Mouse (Mus musculus) C2C12 (cell line): ENCODE data around the gene Plekhd1. TPM values are rescaled to one million over a fixed set of nuclear protein-coding genes. Genes with fewer than 3 reads are reported as not detected.

ENCODE experiments used
- H3K27me3 ChIP-seq: one replicate; pipeline ENCODE4 v1.6.1; 2011; ENCODE audit not compliant: control insufficient read depth, insufficient read depth, insufficient read length
- H3K36me3 ChIP-seq: one replicate; pipeline ENCODE4 v1.6.1; 2011; ENCODE audit not compliant: control insufficient read depth, insufficient read depth
- H3K4me3 ChIP-seq: one replicate; pipeline ENCODE4 v1.5.1; 2011; ENCODE audit warnings: mild to moderate bottlenecking, control low read depth; ENCODE audit not compliant: poor library complexity, insufficient read depth, severe bottlenecking
- H3K79me2 ChIP-seq: one replicate; pipeline ENCODE4 v1.6.1; 2011; ENCODE audit not compliant: control insufficient read depth, insufficient read depth
- H3K79me3 ChIP-seq: one replicate; pipeline ENCODE4 v1.6.1; 2011; ENCODE audit warnings: low read depth, control low read depth
- H3ac ChIP-seq: one replicate; pipeline ENCODE3; 2011; ENCODE audit warnings: low read depth; ENCODE audit not compliant: control insufficient read depth, insufficient read length
- CEBPB ChIP-seq: IDR thresholded peaks from one replicate; pipeline ENCODE4 v1.6.1; 2011; ENCODE audit warnings: low read depth, mild to moderate bottlenecking, control low read depth, moderate library complexity
- CTCF ChIP-seq: IDR thresholded peaks from one replicate; pipeline ENCODE4 v1.5.1; 2011; ENCODE audit not compliant: control insufficient read depth, insufficient read depth, insufficient read length
- FOSL1 ChIP-seq: IDR thresholded peaks from one replicate; pipeline ENCODE4 v1.8.0; 2011; ENCODE audit warnings: mild to moderate bottlenecking, low read length; ENCODE audit not compliant: poor library complexity, insufficient read depth, severe bottlenecking
- MAX ChIP-seq: IDR thresholded peaks from one replicate; pipeline ENCODE4 v1.6.1; 2011; ENCODE audit warnings: mild to moderate bottlenecking, control low read depth
- MYOD1 ChIP-seq: IDR thresholded peaks from one replicate; pipeline ENCODE4 v1.6.1; 2011; ENCODE audit warnings: low read depth; ENCODE audit not compliant: control insufficient read depth, insufficient read length
- MYOG ChIP-seq: IDR thresholded peaks from one replicate; pipeline ENCODE4 v1.6.1; 2011; ENCODE audit not compliant: control insufficient read depth, insufficient read length; ENCODE audit errors: extremely low read depth
- USF1 ChIP-seq: IDR thresholded peaks from one replicate; pipeline ENCODE4 v1.6.1; 2011; ENCODE audit warnings: low read depth, mild to moderate bottlenecking, control low read depth, moderate library complexity
- polyA plus RNA-seq: library from polyadenylated mRNA; unstranded; fragments of >200 nt; fragmentation: generic; extraction: Trizol; gene quantifications from one replicate; pipeline ENCODE4 v1.2.1, GENCODE M21; 2012; ENCODE audit warnings: missing spikeins

Gene Plekhd1
- polyA plus RNA-seq, 1 experiment: 0.01 TPM

DNA sequence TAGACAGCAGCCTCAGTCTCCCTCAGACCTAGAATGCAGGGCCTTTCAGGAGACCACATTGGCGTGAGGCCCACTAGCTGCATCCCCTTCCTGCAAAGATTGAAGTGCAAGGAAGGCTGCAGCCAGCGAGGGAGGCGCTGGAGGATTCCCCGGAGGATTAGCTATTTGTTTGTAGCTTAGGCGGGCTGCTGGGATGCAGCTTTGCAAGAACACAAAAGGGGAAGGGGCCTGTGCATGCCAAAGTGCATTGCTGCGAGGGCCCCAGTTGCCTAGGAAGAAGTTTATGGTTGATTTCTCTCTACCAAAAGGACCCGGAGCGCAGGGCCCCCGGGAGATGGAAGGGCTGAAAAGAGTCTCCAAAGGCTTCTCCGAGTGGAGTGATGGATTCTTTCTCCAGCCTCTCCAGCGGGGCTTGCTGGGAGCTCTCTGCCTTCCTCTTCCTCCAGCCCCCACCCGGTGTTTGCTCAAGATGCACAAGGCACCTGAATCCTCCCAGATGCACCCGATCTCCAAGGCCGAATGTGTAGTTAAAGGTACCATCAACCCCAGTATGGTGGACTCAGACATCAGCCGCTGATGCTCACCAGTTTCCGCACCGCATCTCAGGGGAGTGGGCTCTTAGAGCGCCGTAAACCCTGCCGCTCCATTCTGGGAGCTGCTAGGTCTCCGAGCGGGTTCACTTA lies 67.5 kb downstream of the Plekhd1 start:
- no peak for TF ChIP-seq MYOD1
- no peak for TF ChIP-seq FOSL1
- no peak for TF ChIP-seq USF1
- TF ChIP-seq CTCF: no peak
- no peak for TF ChIP-seq CEBPB
- no peak for TF ChIP-seq MAX
- no peak for TF ChIP-seq MYOG
- H3ac ChIP-seq: no peak overlapping the region
- H3K27me3 ChIP-seq: peaks cover 55% of the 10 kb centered on the region
- H3K79me3 ChIP-seq: no peaks in the 10 kb centered on the region
- H3K4me3 ChIP-seq: no peak overlapping the region
- no peaks in the 10 kb centered on the region for H3K36me3 ChIP-seq
- no peaks in the 10 kb centered on the region for H3K79me2 ChIP-seq

DNA sequence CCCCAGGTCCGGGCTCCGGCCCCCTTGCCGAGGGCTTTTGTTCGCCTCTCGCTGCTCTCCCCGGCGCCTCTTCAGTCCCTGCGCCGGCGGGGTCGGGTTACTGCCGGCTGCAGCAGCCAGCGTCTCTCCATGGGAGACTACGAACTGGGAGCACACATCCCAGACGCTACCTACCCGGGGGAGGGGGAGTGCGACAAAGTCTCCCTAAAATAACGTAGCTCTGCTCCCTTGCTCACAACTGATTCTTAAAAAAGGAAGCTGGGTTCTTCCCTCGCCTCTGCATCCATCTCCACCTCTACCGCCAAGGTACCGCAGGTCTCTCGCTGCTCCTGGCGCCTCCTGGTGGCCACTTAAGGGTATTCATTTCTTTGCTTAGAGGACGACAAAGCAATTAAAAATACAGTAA lies 68.0 kb downstream of the Plekhd1 start, which contains the start of gene Ccdc177:
Gene Ccdc177 (minus strand): TSS at position 292 of the 406 bp plus-strand sequence.
- TF ChIP-seq MAX (no peak), MYOD1 (no peak), CEBPB (no peak), CTCF (no peak), FOSL1 (no peak), MYOG (no peak)
- Histone ChIP-seq H3K27me3 (peaks cover 52% of the 10 kb centered on the region), H3ac (no peak within 1 kb of the TSS), H3K4me3 (no peak within 1 kb of the TSS), H3K79me3 (no peaks in the 10 kb centered on the region), H3K79me2 (no peaks in the 10 kb centered on the region), H3K36me3 (no peaks in the 10 kb centered on the region)

DNA sequence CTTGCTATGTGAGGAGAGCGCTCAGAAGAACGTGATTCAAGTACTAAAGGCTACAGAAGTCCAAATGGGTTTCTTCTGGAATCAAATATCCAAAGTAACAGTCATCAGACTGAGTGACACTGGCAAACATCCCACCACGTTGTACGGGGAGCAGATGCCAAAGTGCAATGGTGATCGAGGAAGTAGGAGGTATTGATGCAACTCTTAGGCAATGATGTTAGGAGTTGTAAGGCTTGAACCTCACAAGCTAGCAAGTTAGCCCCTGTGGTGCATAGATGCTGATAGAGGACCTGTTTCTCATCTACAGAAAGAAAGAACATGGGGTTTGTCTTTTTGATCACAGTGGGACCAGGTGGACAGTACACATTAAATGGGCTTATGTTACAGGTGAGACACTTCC lies 70.6 kb downstream of the Plekhd1 start:
- no peak overlapping the region for H3ac ChIP-seq
- H3K79me3 ChIP-seq: no peaks in the 10 kb centered on the region
- no peak overlapping the region for H3K4me3 ChIP-seq
- H3K36me3 ChIP-seq: no peaks in the 10 kb centered on the region
- no peak for TF ChIP-seq MAX
- no peak for TF ChIP-seq MYOG
- TF ChIP-seq FOSL1: no peak
- no peak for TF ChIP-seq MYOD1
- TF ChIP-seq CTCF: no peak
- no peak for TF ChIP-seq USF1
- TF ChIP-seq CEBPB: no peak
- no peaks in the 10 kb centered on the region for H3K79me2 ChIP-seq
- peaks cover 45% of the 10 kb centered on the region for H3K27me3 ChIP-seq

DNA sequence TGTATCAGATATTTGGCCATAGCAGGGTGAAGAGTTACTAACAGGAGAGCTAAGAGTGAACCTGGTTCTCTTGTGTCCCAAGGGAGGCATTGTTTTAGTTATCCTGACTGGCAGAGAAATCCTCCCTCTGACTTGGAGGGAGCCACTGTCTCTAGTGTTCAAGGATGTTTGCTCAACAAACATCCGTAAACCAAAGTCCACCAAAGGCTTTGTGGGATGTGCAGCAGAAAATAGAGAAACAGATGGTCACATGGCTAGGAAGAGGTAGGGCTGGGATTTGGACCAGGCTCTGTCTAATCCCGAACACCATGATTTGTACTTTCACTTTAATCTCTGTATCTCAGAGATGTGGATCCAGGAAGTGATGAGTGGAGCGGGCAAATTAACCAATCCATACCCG lies 71.7 kb downstream of the Plekhd1 start:
- Histone ChIP-seq H3K79me2 (no peaks in the 10 kb centered on the region), H3ac (no peak overlapping the region), H3K79me3 (no peaks in the 10 kb centered on the region), H3K27me3 (peaks cover 33% of the 10 kb centered on the region), H3K4me3 (no peak overlapping the region), H3K36me3 (no peaks in the 10 kb centered on the region)
- no peak for TF ChIP-seq MYOD1
- TF ChIP-seq FOSL1: no peak
- no peak for TF ChIP-seq USF1
- TF ChIP-seq CTCF: no peak
- TF ChIP-seq MAX: no peak
- TF ChIP-seq CEBPB: no peak

DNA sequence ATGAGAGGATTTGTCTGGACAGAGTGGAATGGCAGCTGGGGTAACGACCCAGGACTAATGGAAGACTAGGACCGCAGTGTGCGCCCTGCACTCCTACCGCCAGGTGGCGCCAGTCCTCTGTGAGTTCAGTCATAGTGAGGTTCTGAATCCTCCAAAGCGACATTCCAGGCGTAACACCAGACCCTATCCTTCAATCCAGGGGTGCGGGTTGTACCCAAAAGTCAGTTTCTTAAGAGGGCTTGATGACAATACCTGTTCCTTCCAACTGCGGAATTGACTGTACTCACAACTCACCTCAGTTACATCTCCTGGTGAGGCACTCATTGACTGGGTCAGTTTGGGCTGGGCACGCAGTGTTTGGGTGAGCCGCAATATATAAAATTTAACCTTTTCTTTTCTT lies 77.3 kb downstream of the Plekhd1 start:
- Histone ChIP-seq H3K27me3 (peaks cover 15% of the 10 kb centered on the region), H3ac (no peak overlapping the region), H3K79me2 (no peaks in the 10 kb centered on the region), H3K36me3 (no peaks in the 10 kb centered on the region), H3K4me3 (no peak overlapping the region), H3K79me3 (no peaks in the 10 kb centered on the region)
- TF ChIP-seq MYOD1: no peak
- TF ChIP-seq CTCF: peak; percentile 97

Other genes starting within 250 kb of the Plekhd1 start
- 5.2 TPM for gene Exd2, start 229.5 kb upstream of the Plekhd1 start, polyA plus RNA-seq
- gene Galnt16, start 174.3 kb upstream of the Plekhd1 start, polyA plus RNA-seq: not detected
- 12.8 TPM for gene Slc39a9, start 48.7 kb upstream of the Plekhd1 start, polyA plus RNA-seq
- gene Erh, start 48.2 kb upstream of the Plekhd1 start, polyA plus RNA-seq: 328 TPM
- gene Ccdc177, start 68.1 kb downstream of the Plekhd1 start, polyA plus RNA-seq: not detected
- gene Susd6, start 97.9 kb downstream of the Plekhd1 start, polyA plus RNA-seq: 20.9 TPM